Mouse (Mus musculus) kidney, embryonic 15.5 days (tissue): ENCODE data around the gene Rcn2. TPM values are rescaled to one million over a fixed set of nuclear protein-coding genes. Genes with fewer than 3 reads are reported as not detected.
"Not testable (repeated sequence)": the region's sequence is repeated elsewhere in the genome, so short reads cannot be mapped to it uniquely, and the experiment has no call there.

Source experiments
- ATAC-seq: fragments of 200-750 bp; cut with Nextera tagmentation; replicated peaks from 2 replicates; pipeline ENCODE4 v1.8.0; 2017; ENCODE audit warnings: moderate TSS enrichment; ENCODE audit not compliant: low FRiP score
- H3K27ac ChIP-seq: fragments of 300-500 bp; sonication (generic); 2 replicates; pipeline ENCODE4 v1.5.1; 2015; ENCODE audit warnings: mild to moderate bottlenecking, inconsistent platforms
- H3K27me3 ChIP-seq: fragments of 300-500 bp; sonication (generic); 2 replicates; pipeline ENCODE4 v1.6.1; 2015; ENCODE audit warnings: inconsistent platforms
- H3K36me3 ChIP-seq: fragments of 300-500 bp; sonication (generic); 2 replicates; pipeline ENCODE4 v1.6.1; 2015; ENCODE audit warnings: inconsistent platforms
- H3K4me1 ChIP-seq: fragments of 300-500 bp; sonication (generic); 2 replicates; pipeline ENCODE4 v1.6.1; 2015; ENCODE audit warnings: inconsistent platforms
- H3K4me2 ChIP-seq: fragments of 300-500 bp; sonication (generic); 2 replicates; pipeline ENCODE4 v1.6.1; 2015; ENCODE audit warnings: moderate library complexity, mild to moderate bottlenecking, inconsistent platforms
- H3K4me3 ChIP-seq: fragments of 300-500 bp; sonication (generic); replicated peaks from 2 replicates; pipeline ENCODE4 v1.5.1; 2015; ENCODE audit warnings: mild to moderate bottlenecking, inconsistent platforms
- H3K9ac ChIP-seq: fragments of 300-500 bp; sonication (generic); 2 replicates; pipeline ENCODE4 v1.6.1; 2015; ENCODE audit warnings: mild to moderate bottlenecking, inconsistent platforms
- H3K9me3 ChIP-seq: fragments of 300-500 bp; sonication (generic); replicated peaks from 2 replicates; pipeline ENCODE4 v1.6.1; 2016; ENCODE audit warnings: inconsistent platforms
- WGBS: fragments of 180-500 bp; shearing (Covaris S2); methylation state at CpG from one replicate; pipeline ENCODE4 v1.1.7; 2015; ENCODE audit warnings: mixed read lengths; 5-methylcytosine and 5-hydroxymethylcytosine counted together
- polyA plus RNA-seq: library from polyadenylated mRNA; unstranded; fragments of >200 nt; fragmentation: Nextera tagmentation; extraction: Ambion mirVana; gene quantifications from 2 replicates; pipeline ENCODE4 v1.2.1, GENCODE M21; 2015

Rcn2 gene
- polyA plus RNA-seq: 246 and 252 TPM in 2 replicates

DNA sequence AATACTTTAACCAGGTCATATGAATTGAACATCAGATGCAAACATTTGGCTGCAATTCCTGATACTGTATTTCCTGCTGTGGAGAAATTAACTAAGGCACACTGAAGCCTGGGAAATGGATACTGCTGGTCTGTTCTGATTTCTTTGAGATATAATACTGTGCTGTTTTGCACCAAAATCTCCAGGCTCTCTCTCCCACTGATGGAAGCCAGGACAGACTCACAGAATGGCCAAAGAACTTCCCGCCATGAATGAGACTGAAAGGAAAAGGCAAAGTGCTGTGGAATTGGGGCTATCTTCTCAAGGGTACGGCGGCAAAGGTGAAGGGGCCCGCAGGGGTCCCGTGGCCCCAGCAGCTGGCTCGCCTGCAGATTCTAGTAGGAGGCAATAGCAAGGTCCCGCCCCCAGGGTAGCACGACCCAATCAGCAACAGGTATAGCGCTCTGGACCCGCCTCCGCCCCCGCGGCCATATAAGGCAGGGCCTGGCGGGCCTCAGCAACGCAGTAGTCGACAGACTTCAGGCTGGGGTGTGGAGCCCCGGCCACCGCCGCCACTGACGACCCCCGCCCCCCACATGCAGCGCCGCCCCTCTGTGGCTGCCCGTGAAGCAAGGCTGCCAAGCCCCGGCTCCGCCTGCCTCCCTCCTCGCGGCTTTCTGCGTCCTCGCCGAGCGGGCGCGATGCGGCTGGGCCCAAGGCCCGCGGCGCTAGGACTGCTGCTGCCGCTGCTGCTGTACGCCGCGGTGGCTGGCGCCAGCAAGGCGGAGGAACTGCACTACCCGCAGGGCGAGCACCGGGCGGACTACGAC lies at the start of gene Rcn2:
Rcn2 (plus strand) TSS at position 474 of the 809 bp plus-strand sequence.
- Histone ChIP-seq H3K36me3 (peaks cover 21% of the 10 kb centered on the region), H3K9me3 (no peaks in the 10 kb centered on the region), H3K4me1 (peaks cover 14% of the 10 kb centered on the region), H3K27me3 (no peaks in the 10 kb centered on the region), H3K4me3 (peak within 1 kb of the TSS; percentile 74), H3K4me2 (peak within 1 kb of the TSS; percentile 69), H3K27ac (peak within 1 kb of the TSS; percentile 95), H3K9ac (peak within 1 kb of the TSS; percentile 89)
- WGBS: under 1% methylated on average over 48 of the region's 49 CpGs
- peak; percentile 100 for ATAC-seq

DNA sequence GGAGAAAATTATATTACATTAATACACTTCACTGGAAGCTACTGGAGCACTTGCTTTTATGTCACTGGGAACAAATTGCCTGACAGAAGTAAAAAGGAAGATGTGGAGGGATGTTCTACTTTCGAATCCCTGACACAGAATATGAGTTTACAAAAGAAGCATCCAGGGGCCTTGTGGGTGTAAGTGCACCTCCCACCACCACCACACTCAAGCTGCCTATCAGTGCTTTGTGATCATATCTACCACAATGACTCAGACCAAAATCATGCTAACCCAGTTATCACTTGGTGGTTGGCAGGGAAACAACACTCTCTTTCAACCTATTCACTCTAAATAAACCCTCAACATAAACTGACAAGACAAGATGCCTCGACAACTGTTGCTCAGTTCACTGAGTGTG lies 37.0 kb upstream of the Rcn2 start:
- WGBS: 83% methylated on average over 1 of the region's 2 CpGs
- ATAC-seq, H3K36me3 ChIP-seq, H3K9ac ChIP-seq, H3K9me3 ChIP-seq, H3K27me3 ChIP-seq, H3K4me1 ChIP-seq, H3K27ac ChIP-seq, H3K4me3 ChIP-seq, H3K4me2 ChIP-seq: not testable (repeated sequence)

DNA sequence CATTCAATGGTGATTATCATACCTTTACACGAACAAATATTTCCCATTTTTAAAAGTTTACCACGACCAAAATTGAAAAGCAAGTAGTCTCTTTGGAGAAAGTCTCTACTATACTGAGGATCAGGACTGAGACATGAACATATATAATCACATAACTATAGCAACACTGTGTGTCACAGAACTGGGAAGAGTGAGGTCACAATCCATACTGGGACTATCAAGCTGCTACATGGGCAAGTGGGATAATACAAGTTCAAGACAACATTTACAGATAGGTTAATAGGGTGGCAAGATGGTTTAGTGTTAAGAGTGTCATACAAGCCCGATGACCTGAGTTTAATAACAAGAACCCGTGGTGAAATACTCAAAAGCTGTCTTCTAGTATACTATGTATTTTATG lies 31.2 kb upstream of the Rcn2 start, which contains the start of gene 4930563M21Rik:
4930563M21Rik (minus strand) TSS at position 101 of the 400 bp plus-strand sequence.
- WGBS: 79% methylated on average over 4 of the region's 4 CpGs
- no peak within 1 kb of the TSS for H3K27ac ChIP-seq
- 0 out of 2 replicates have a peak, but pooled peaks cover 3% of the 10 kb centered on the region for H3K9me3 ChIP-seq
- no peak within 1 kb of the TSS for H3K9ac ChIP-seq
- no peak within 1 kb of the TSS for H3K4me2 ChIP-seq
- H3K27me3 ChIP-seq: no peaks in the 10 kb centered on the region
- ATAC-seq: no peak
- H3K4me1 ChIP-seq: no peaks in the 10 kb centered on the region
- H3K4me3 ChIP-seq: no peak within 1 kb of the TSS
- no peaks in the 10 kb centered on the region for H3K36me3 ChIP-seq

DNA sequence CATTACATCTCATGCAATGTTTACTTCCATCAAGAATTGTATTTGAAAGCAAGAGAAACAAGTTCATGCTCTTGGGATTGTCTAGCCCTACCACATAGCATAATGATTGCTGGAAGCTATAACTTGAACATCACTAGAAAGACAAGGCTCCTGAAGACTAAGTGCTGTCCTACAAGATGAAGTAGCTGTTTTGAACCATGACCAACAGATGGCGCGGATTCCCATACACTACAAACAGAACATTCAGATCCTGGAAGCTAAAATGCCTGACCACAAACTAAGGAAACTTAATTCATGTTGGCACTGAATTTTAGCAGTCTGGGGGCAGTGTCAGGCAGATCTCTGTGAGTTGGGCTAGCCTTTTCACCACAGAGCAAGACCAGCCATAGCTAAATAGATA lies 16.9 kb upstream of the Rcn2 start:
- Histone ChIP-seq H3K4me3 (no peak overlapping the region), H3K4me1 (no peaks in the 10 kb centered on the region), H3K27me3 (no peaks in the 10 kb centered on the region), H3K9ac (no peak overlapping the region), H3K27ac (no peak overlapping the region), H3K36me3 (no peaks in the 10 kb centered on the region), H3K4me2 (no peak overlapping the region), H3K9me3 (no peaks in the 10 kb centered on the region)
- no peak for ATAC-seq
- 49% methylated on average over 2 of the region's 2 CpGs for WGBS

DNA sequence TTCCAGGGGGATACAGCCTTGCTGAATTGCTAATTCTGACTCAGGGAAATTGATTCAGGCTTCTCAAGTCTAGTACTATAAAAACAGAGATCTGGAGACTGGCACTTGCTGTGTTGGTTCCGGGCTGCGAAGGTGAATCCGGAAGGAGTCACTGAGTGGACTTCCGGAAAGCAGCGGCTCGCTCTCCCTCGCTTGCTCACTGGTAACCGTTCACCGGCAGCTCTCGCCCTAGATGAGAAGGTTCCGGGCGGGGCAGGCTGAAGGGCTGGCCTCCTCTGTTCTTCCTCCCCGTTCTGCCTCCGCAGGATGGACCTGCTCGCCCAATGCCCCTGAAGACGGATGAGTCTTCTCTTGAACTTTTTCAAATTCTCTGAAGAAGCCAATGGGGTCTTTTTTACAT lies 14.4 kb upstream of the Rcn2 start:
- Histone ChIP-seq H3K4me3 (no peak overlapping the region), H3K9ac (no peak overlapping the region), H3K4me1 (no peaks in the 10 kb centered on the region), H3K27me3 (no peaks in the 10 kb centered on the region), H3K9me3 (no peaks in the 10 kb centered on the region), H3K27ac (no peak overlapping the region), H3K4me2 (no peak overlapping the region), H3K36me3 (no peaks in the 10 kb centered on the region)
- ATAC-seq: no peak
- WGBS: 89% methylated on average over 16 of the region's 16 CpGs

DNA sequence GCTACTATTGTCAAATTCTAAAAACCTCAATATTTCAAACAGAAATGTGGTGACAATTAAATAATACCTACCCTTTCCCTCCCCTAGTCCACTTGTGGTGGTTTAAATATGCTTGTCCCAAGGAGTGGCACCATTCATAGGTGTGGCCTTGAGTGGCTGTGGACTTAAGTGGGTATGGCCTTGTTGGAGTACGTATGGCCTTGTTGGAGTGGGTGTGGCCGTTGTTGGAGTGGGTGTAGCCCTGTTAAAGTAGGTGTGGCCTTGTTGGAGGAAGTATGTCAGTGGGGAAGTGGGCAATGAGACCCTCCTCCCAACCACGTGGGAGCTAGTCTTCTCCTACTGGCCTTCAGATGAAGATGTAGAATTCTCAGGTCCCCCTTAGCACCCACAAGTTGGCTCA lies 9.4 kb upstream of the Rcn2 start:
- Histone ChIP-seq H3K4me2 (no peak overlapping the region), H3K9me3 (no peaks in the 10 kb centered on the region), H3K36me3 (no peaks in the 10 kb centered on the region), H3K27ac (no peak overlapping the region), H3K9ac (no peak overlapping the region), H3K4me1 (no peaks in the 10 kb centered on the region), H3K4me3 (no peak overlapping the region), H3K27me3 (no peaks in the 10 kb centered on the region)
- ATAC-seq: no peak
- 66% methylated on average over 3 of the region's 3 CpGs for WGBS

DNA sequence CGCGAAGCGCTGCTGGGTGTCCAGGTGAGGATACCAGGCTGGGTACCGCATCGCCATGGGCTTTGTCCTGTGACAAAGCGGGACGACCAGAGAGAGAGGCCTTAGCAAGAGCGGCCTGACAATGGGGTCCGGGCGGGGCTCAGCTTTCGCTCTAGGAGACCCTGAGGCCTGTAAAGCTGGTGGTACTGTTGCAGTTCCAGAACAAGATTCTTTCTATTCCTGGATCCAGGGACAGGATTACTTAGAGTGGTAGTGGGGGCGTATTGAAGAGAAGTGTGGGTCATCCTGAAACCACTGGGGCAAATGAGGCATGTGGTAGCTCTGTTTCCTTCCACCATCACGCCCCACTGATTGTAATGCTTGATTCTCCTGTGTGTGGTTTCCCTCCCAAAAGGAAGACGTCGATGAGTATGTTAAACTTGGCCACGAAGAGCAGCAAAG lies 556 bp downstream of the Rcn2 start:
- Histone ChIP-seq H3K36me3 (peaks cover 24% of the 10 kb centered on the region), H3K4me3 (peak overlapping the region; percentile 74), H3K9me3 (no peaks in the 10 kb centered on the region), H3K9ac (peak overlapping the region; percentile 89), H3K4me2 (peak overlapping the region; percentile 69), H3K27me3 (no peaks in the 10 kb centered on the region), H3K27ac (peak overlapping the region; percentile 95), H3K4me1 (peaks cover 14% of the 10 kb centered on the region)
- under 1% methylated on average over 16 of the region's 16 CpGs for WGBS
- ATAC-seq: no peak; the same call in 1 of the 2 replicates

DNA sequence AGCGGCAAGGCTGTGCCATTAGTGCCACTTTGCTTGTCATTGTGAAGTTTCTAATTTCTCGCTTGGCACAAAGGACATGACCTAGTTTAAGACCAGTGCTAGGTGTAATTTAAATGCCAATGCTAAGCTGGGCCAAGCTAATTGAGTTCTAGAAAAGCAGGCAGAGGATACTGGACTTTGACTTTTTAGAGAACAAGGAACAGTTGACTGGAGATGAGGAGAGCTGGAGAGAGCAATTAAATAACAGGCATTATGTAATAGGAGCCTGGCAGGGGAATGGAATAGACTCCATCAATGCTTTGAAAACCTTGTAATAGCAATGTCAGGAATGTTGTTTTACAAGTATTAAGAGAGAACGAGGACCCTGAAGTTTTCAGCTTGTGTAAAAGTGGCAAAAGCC lies 12.2 kb downstream of the Rcn2 start:
- peaks cover 60% of the 10 kb centered on the region for H3K36me3 ChIP-seq
- no peaks in the 10 kb centered on the region for H3K9me3 ChIP-seq
- H3K9ac ChIP-seq: no peak overlapping the region
- H3K4me3 ChIP-seq: no peak overlapping the region
- no peaks in the 10 kb centered on the region for H3K4me1 ChIP-seq
- WGBS: 64% methylated on average over 3 of the region's 3 CpGs
- no peak for ATAC-seq
- no peak overlapping the region for H3K4me2 ChIP-seq
- H3K27me3 ChIP-seq: no peaks in the 10 kb centered on the region
- H3K27ac ChIP-seq: no peak overlapping the region

DNA sequence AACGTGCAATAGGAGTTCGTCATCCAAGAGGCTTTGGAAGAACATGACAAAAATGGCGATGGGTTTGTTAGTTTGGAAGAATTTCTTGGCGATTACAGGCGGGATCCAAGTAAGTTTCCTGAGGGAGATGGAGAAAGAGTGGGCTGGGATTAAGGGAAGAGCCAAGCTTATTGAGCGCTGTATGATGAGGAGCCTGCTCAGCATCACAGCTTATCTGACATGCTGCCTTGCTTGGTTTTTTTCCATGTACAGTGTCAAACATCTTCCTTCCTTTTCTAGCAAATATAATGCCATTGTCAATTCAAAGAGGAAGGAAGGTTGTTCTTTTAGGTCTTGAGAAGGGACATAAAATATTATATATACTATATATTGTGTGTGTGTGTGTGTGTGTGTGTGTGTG lies 14.5 kb downstream of the Rcn2 start:
- Histone ChIP-seq H3K27ac (no peak overlapping the region), H3K9me3 (no peaks in the 10 kb centered on the region), H3K4me1 (no peaks in the 10 kb centered on the region), H3K36me3 (peaks cover 78% of the 10 kb centered on the region), H3K4me3 (no peak overlapping the region), H3K27me3 (no peaks in the 10 kb centered on the region), H3K4me2 (no peak overlapping the region), H3K9ac (no peak overlapping the region)
- WGBS: 94% methylated on average over 6 of the region's 6 CpGs
- ATAC-seq: no peak

DNA sequence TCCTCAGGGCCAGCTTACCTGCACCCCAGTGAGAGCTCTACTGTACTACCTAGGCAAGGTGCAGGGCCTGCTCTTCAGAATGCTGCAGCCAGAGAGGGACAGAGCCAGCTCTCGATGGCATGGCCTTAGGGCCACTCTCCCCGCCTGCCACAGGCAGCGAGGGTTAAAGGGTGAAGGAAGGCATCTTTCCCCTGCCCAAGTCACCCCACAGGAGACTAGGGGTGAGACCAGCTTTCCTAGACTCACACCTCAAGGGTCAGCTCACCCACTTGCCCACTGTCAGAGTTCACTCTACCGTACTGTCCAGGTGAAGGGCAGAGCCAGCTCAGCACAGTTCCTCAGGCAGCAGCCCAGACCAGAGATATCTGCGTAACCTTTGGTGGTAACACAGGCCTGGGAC lies 20.7 kb downstream of the Rcn2 start:
- H3K9me3 ChIP-seq: no peaks in the 10 kb centered on the region
- H3K4me2 ChIP-seq: no peak overlapping the region
- H3K36me3 ChIP-seq: peaks cover 65% of the 10 kb centered on the region
- no peak overlapping the region for H3K4me3 ChIP-seq
- H3K9ac ChIP-seq: no peak overlapping the region
- no peak for ATAC-seq
- no peak overlapping the region for H3K27ac ChIP-seq
- H3K27me3 ChIP-seq: no peaks in the 10 kb centered on the region
- 94% methylated on average over 5 of the region's 5 CpGs for WGBS
- 0 out of 2 replicates have a peak, but pooled peaks cover 2% of the 10 kb centered on the region for H3K4me1 ChIP-seq

DNA sequence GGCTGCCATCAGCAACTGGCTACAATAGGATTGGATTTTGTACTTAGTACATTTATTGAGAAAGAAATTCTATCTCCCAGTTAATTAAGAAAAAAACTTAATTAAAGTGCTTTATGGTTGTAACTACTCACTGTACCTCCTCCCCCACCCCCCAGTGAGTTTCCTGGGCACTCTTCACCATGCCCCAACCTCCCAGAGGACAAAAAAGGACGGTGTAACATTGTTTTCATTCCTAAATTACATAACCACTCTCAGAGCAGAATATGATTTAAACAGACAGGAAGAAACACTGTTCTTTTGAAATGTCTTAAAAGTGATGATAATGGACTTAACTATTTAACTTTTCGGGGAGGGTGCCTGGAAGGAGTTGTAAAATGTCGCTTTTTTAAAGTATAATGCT lies 23.4 kb downstream of the Rcn2 start:
- Histone ChIP-seq H3K9ac (no peak overlapping the region), H3K27me3 (no peaks in the 10 kb centered on the region), H3K4me2 (no peak overlapping the region), H3K27ac (no peak overlapping the region), H3K4me3 (no peak overlapping the region), H3K4me1 (0 out of 2 replicates have a peak, but pooled peaks cover 2% of the 10 kb centered on the region), H3K36me3 (peaks cover 50% of the 10 kb centered on the region), H3K9me3 (no peaks in the 10 kb centered on the region)
- ATAC-seq: no peak
- WGBS: 64% methylated on average over 3 of the region's 3 CpGs

DNA sequence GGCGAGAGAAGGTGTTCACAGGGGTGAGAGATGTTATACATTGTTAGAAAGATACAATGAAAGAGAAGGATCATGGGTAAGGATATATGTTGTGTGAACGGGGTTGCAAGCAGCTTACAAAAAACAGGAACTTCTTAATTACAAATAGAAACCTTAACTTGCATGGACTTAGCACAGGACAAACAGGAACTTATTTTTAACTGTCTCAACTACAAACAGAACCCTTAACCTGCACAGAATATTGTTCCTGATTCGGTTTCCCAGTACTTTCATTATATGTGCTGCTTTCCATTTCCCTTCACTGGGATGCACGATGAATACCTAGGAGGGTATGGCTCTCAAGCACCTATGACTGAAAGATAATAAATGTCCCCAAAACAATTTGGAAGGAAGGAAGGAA lies 26.3 kb downstream of the Rcn2 start:
- no peak overlapping the region for H3K9ac ChIP-seq
- WGBS: 91% methylated on average over 4 of the region's 4 CpGs
- no peak for ATAC-seq

More for the DNA sequence above, 26.3 kb downstream of the Rcn2 start:
- no peak overlapping the region for H3K4me2 ChIP-seq
- no peak overlapping the region for H3K27ac ChIP-seq
- H3K4me1 ChIP-seq: 0 out of 2 replicates have a peak, but pooled peaks cover 4% of the 10 kb centered on the region
- H3K27me3 ChIP-seq: no peaks in the 10 kb centered on the region
- H3K9me3 ChIP-seq: no peaks in the 10 kb centered on the region
- H3K36me3 ChIP-seq: peaks cover 22% of the 10 kb centered on the region
- H3K4me3 ChIP-seq: no peak overlapping the region
